20 mouse cellular contexts compared by ENCODE assay signal in genomic region chr12:105234362-105234761, GRCm38 (mm10). TPM values are rescaled to one million over a fixed set of nuclear protein-coding genes. Genes with fewer than 3 reads are reported as not detected.
"Had no signal": no experiment of that assay in that cellular context is flagged by ENCODE, and none has a peak within 500 bp of the region (broad histone marks: within the 10 kb centered on the region; RNA-seq: fewer than 3 reads in every experiment).

No protein-coding gene starts in this region.

- DNase-seq: kidney, adult 11 months; kidney, adult 9 months; kidney, postnatal 36 days; liver; liver, embryonic 13.5 days; liver, postnatal 0 days; right cerebral cortex, postnatal 14 days; thymus, postnatal 4 days had no signal

- ATAC-seq: liver, postnatal 0 days had no signal

- H3K9me3 ChIP-seq: limb, embryonic 12.5 days; liver, embryonic 13.5 days; lung, embryonic 15.5 days; neural tube, embryonic 12.5 days had no signal

- H3K4me3 ChIP-seq: layer of hippocampus, adult 2 months; limb, embryonic 12.5 days; liver, embryonic 13.5 days; lung, embryonic 15.5 days; neural tube, embryonic 12.5 days had no signal

- H3K4me1 ChIP-seq: limb, embryonic 12.5 days; liver, embryonic 13.5 days; lung, embryonic 15.5 days; neural tube, embryonic 12.5 days had no signal

- H3K9ac ChIP-seq: limb, embryonic 12.5 days; liver, embryonic 13.5 days; liver, postnatal 0 days; lung, embryonic 15.5 days; neural tube, embryonic 12.5 days had no signal

- H3K4me2 ChIP-seq: limb, embryonic 12.5 days; liver, embryonic 13.5 days; lung, embryonic 15.5 days; neural tube, embryonic 12.5 days had no signal

- H3K27ac ChIP-seq: kidney, postnatal 0 days; layer of hippocampus, adult 2 months; limb, embryonic 12.5 days; liver, embryonic 13.5 days; lung, embryonic 15.5 days; neural tube, embryonic 12.5 days had no signal

- H3K36me3 ChIP-seq: limb, embryonic 12.5 days; liver, embryonic 13.5 days; lung, embryonic 15.5 days; neural tube, embryonic 12.5 days had no signal

- H3K27me3 ChIP-seq: limb, embryonic 12.5 days; liver, embryonic 13.5 days; lung, embryonic 15.5 days; neural tube, embryonic 12.5 days had no signal

RNA-seq across cellular contexts. Expression of gene Tcl1, which starts 11.8 kb away (rescaled TPM):
- total RNA-seq: layer of hippocampus, adult 2 months; layer of hippocampus, postnatal 10 days; left cerebral cortex, postnatal 36 days; megakaryocyte-erythroid progenitor cell, adult 5-6 weeks; monocyte, adult 5-6 weeks; neutrophil, adult 5-6 weeks had no signal
- polyA plus RNA-seq: kidney, postnatal 0 days; limb, embryonic 12.5 days; liver, embryonic 13.5 days; liver, postnatal 0 days; lung, embryonic 15.5 days; neural tube, embryonic 12.5 days; spleen, adult 2 months; stomach, embryonic 16.5 days had no signal

RNA-seq across cellular contexts. Expression of gene Tcl1b4, which starts 32.6 kb away (rescaled TPM):
- total RNA-seq: layer of hippocampus, adult 2 months; layer of hippocampus, postnatal 10 days; left cerebral cortex, postnatal 36 days; megakaryocyte-erythroid progenitor cell, adult 5-6 weeks; monocyte, adult 5-6 weeks; neutrophil, adult 5-6 weeks had no signal
- polyA plus RNA-seq: kidney, postnatal 0 days; limb, embryonic 12.5 days; liver, embryonic 13.5 days; liver, postnatal 0 days; lung, embryonic 15.5 days; neural tube, embryonic 12.5 days; spleen, adult 2 months; stomach, embryonic 16.5 days had no signal

RNA-seq across cellular contexts. Expression of gene Tcl1b3, which starts 43.5 kb away (rescaled TPM):
- total RNA-seq: layer of hippocampus, adult 2 months; layer of hippocampus, postnatal 10 days; left cerebral cortex, postnatal 36 days; megakaryocyte-erythroid progenitor cell, adult 5-6 weeks; monocyte, adult 5-6 weeks; neutrophil, adult 5-6 weeks had no signal
- polyA plus RNA-seq: kidney, postnatal 0 days; limb, embryonic 12.5 days; liver, embryonic 13.5 days; liver, postnatal 0 days; lung, embryonic 15.5 days; neural tube, embryonic 12.5 days; spleen, adult 2 months; stomach, embryonic 16.5 days had no signal

RNA-seq across cellular contexts. Expression of gene Tcl1b5, which starts 58.2 kb away (rescaled TPM):
- total RNA-seq: layer of hippocampus, adult 2 months; layer of hippocampus, postnatal 10 days; left cerebral cortex, postnatal 36 days; megakaryocyte-erythroid progenitor cell, adult 5-6 weeks; monocyte, adult 5-6 weeks; neutrophil, adult 5-6 weeks had no signal
- polyA plus RNA-seq: kidney, postnatal 0 days; limb, embryonic 12.5 days; liver, embryonic 13.5 days; liver, postnatal 0 days; lung, embryonic 15.5 days; neural tube, embryonic 12.5 days; spleen, adult 2 months; stomach, embryonic 16.5 days had no signal
